Mouse (Mus musculus) frontal cortex, postnatal 14 days (tissue): ENCODE measurements around the gene Rprml.
"Not testable (repeated sequence)": the region's sequence is repeated elsewhere in the genome, so short reads cannot be mapped to it uniquely, and the experiment has no call there.

Source experiments
- DNase-seq, 2 experiments: peaks; one replicate each; pipeline ENCODE4 v3.0.0; 2022; ENCODE audit warnings: low spot score in 2 of 2

Gene Rprml

GRCm38 (mm10) chr11:103663119-103663518, 13.7 kb downstream of the Rprml start:
- DNase-seq, result no peak

- DNase-seq, result no peak
Measured at GRCm38 (mm10) chr11:103665695-103666094, 16.3 kb downstream of the Rprml start.

- peak; percentile 67 to 88 for DNase-seq
Measured at GRCm38 (mm10) chr11:103666181-103666906, 17.0 kb downstream of the Rprml start.

GRCm38 (mm10) chr11:103666907-103667426, 17.6 kb downstream of the Rprml start:
- DNase-seq, result no peak

GRCm38 (mm10) chr11:103675556-103675955, 26.2 kb downstream of the Rprml start:
- peak; percentile 57 to 79 for DNase-seq

- DNase-seq, result not testable (repeated sequence)
Measured at GRCm38 (mm10) chr11:103677042-103677441, 27.7 kb downstream of the Rprml start.

GRCm38 (mm10) chr11:103683667-103684334, 34.4 kb downstream of the Rprml start:
- DNase-seq, result no peak

- DNase-seq, result peak in 1 of 2 experiments; percentile 44
Measured at GRCm38 (mm10) chr11:103685261-103685736, 35.9 kb downstream of the Rprml start.

GRCm38 (mm10) chr11:103686706-103687105, 37.3 kb downstream of the Rprml start:
- no peak for DNase-seq

- DNase-seq, result no peak
Measured at GRCm38 (mm10) chr11:103688271-103688979, 39.1 kb downstream of the Rprml start.

GRCm38 (mm10) chr11:103688980-103689378, 39.6 kb downstream of the Rprml start:
- DNase-seq, result no peak

GRCm38 (mm10) chr11:103691036-103691435, 41.7 kb downstream of the Rprml start:
- DNase-seq, result no peak

- no peak for DNase-seq
Measured at GRCm38 (mm10) chr11:103693241-103693640, 43.9 kb downstream of the Rprml start.

- DNase-seq, result no peak
Measured at GRCm38 (mm10) chr11:103696851-103697564, 47.6 kb downstream of the Rprml start.

GRCm38 (mm10) chr11:103697565-103698176, 48.3 kb downstream of the Rprml start, which contains the start of gene Gosr2:
Gene Gosr2 (minus strand): TSS chr11:103697898.
- DNase-seq, result peak; percentile 83 to 85

- DNase-seq, result no peak
Measured at GRCm38 (mm10) chr11:103698226-103698625, 48.9 kb downstream of the Rprml start.
